Mouse (Mus musculus): ENCODE data around the gene Hist2h2be.

DNA sequence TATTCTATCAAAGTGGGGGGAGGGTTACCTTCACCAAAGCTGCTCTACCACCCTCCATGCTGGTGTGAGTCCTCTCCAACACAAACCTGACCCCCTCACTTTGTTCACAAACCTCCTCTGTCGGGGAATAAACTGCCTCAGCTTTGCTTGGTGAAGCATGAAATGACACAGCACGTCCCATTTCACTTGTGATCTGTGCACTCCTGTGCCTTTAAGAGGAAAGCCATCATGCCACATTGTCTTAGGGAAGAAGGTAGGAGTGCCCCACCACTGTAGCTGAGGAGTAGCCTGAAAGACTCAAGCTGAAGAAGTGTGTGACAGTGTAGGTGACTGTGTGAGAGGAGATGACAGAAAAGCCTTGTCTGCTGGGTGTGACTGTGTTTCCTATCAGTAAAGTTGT lies 4.5 kb downstream of the Hist2h2be start:
- TF ChIP-seq CTCF (conservative IDR thresholded peaks at IDR 0.05 in 1 of 2, IDR thresholded peaks at IDR 0.05 in 1 of 2; ENCODE audit: low read depth in 2 of 2, low read length in 2 of 2) = no peak
- TF ChIP-seq MAX (IDR thresholded peaks at IDR 0.05; ENCODE audit: low read length) = no peak
- TF ChIP-seq JUND (conservative IDR thresholded peaks at IDR 0.05; ENCODE audit: low read depth, low read length) = no peak
- no peak for TF ChIP-seq RCOR1 (conservative IDR thresholded peaks at IDR 0.05; ENCODE audit: low read depth, low read length)
- TF ChIP-seq TCF12 (IDR thresholded peaks at IDR 0.05; ENCODE audit: low read depth, low read length) = no peak
- TF ChIP-seq MAZ (IDR thresholded peaks at IDR 0.05; ENCODE audit: low read depth, low read length) = no peak
- TF ChIP-seq POLR2A (IDR thresholded peaks at IDR 0.05; ENCODE audit: low read depth, low read length) = no peak
- TF ChIP-seq HCFC1 (IDR thresholded peaks at IDR 0.05; ENCODE audit: low read depth, low read length) = no peak
- no peak for TF ChIP-seq EP300 (IDR thresholded peaks at IDR 0.05; ENCODE audit: low read length)
- no peak for TF ChIP-seq ZC3H11A (IDR thresholded peaks at IDR 0.05; ENCODE audit: low read depth, low read length)
- TF ChIP-seq ZNF384 (IDR thresholded peaks at IDR 0.05; ENCODE audit: low read depth, low read length) = no peak
- TF ChIP-seq E2F4 (IDR thresholded peaks at IDR 0.05; ENCODE audit: insufficient replicate concordance, low read depth, low read length) = no peak
- TF ChIP-seq ELF1 (IDR thresholded peaks at IDR 0.05; ENCODE audit: low read depth, low read length) = no peak
- 0 out of 2 replicates have a peak, but pooled peaks have one; percentile 50 for TF ChIP-seq MAFK (IDR thresholded peaks at IDR 0.05; ENCODE audit: insufficient replicate concordance, low read length)
